Mouse (Mus musculus): ENCODE data around the gene 4930523C07Rik.

DNA sequence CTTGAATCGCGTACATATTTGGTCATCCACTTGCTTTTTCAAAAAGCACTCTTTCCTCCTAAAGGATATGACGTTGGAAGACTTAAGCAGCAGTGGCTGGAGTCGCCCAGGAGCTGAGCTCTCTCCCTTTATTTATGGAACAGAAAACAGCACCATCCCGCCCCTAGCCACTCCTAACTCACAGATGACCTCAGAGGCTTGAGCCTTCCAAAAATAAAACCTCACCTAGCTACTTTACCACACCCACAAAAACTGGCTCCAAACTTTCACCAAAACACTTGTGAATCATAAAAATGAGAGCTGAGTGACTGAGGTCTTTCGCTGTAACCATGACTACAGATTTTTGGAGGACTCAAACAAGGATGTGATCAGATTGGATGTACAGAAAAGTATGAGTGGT, 16.4 kb downstream of the 4930523C07Rik start:
- TF ChIP-seq CTCF (IDR thresholded peaks at IDR 0.05; ENCODE audit: extremely low read depth, insufficient read depth, insufficient read length, insufficient replicate concordance) (no peak), POLR2A (IDR thresholded peaks at IDR 0.05; ENCODE audit: low read depth, low read length) (no peak)

Data from spleen, adult 2 months (tissue).